Mouse (Mus musculus) testis, postnatal 14 days (tissue): Measurements from ENCODE around the gene Fbp2.

Source experiments
- DNase-seq: peaks from one replicate; pipeline ENCODE4 v3.0.0; 2021; ENCODE audit warnings: low spot score

Fbp2 gene

DNA sequence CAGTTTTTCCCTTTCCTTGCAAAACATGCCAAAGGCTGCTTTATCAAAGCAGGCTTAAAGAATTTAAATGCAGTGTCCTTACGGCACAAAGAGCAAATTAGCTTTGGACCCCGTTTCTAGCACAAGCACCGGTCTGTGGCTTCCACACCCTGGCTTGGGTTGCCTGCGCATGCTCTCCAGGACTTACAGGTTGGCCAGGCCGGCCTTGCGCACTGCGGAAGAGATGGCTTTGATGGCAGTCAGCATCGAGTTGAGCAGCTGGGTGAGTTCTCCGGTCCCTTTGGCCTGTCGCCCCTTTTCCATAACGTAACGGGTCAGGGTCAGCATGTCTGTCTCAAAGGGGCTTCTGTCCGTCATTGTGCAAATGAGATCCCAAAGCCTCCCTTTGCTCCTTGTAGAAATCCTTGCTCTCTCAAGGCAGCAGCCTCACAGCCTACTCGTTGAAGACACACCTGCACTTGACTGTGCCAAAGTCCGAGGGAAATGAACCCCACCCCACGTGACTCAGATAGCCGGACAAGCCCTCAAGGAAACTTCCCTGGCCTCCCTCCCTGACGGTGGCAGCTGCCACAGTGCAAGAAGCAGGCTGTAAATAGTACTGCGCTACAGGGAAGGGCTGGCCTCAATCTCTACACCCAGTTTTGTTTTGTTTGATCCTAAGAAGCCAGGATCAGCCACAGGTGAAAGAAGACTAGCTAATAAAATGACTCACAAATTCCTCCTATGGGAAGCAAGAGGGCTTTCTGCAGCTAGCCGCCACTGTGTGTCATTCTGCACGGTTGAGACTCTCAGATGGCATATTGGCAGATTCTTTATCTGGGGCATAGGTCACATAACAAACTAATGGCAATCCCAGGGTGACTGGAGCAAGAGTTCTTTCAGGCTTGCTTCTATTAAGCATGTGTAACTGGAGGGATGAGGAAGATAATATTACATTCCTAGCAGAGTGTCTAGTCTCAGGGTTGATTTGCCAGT, at the start of gene Fbp2:
Gene Fbp2, minus strand, starts transcription at position 482 of the 975 bp plus-strand sequence.
- DNase-seq, result no peak

DNA sequence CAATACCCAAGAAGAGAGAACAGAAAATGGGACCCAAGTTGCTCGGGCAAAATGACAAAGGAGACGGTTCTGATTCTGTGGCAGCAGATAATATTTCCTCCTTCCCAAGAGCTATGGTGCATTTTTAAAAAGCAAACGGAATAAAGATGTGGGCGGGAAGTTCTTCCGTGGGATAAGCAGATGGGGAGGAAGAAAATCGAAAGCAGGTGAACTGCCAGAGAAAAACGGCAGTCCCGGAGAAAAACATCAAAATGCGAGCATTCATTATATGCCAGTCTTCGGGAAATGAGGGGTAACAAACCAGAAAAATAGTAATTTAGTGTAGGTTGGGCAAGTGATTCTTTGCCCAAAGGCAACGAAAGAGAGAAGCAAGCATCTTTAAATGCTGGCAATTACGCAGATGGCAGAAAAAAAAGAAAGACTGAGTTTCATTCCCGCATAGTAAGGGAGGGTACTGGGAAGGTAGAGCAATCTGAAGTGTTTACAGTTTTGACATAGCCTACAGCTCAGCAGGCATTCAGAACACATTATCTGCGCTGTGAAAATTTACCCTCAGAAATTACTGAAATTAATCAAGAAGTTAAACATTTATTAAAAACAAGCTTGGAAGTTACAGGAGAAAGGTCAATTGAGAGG, 49.4 kb upstream of the Fbp2 start:
- DNase-seq, result no peak

DNA sequence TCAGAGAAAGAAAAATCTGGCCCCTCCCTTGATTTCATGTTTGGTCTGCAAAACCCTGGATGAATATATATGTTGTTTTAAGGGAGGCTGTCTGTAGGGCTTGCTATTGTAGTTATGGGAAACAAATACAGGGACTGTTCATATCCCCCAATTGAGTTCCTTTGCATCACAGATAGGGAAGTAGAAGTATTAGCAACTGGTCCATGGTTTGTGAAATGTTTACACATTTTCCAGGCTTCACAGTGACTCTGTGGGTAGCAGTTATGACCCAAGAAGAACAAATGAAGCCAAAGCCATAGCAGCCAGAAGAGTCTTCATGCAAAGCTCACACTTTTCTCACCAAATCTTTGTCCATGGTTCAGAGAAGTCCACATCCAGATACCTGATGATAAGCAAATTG, 42.9 kb upstream of the Fbp2 start:
- DNase-seq, result no peak

- no peak for DNase-seq
Measured at GRCm38 (mm10) chr13:62897927-62898646, 39.9 kb upstream of the Fbp2 start.

- no peak for DNase-seq
Measured at GRCm38 (mm10) chr13:62893044-62893842, 35.0 kb upstream of the Fbp2 start.

DNA sequence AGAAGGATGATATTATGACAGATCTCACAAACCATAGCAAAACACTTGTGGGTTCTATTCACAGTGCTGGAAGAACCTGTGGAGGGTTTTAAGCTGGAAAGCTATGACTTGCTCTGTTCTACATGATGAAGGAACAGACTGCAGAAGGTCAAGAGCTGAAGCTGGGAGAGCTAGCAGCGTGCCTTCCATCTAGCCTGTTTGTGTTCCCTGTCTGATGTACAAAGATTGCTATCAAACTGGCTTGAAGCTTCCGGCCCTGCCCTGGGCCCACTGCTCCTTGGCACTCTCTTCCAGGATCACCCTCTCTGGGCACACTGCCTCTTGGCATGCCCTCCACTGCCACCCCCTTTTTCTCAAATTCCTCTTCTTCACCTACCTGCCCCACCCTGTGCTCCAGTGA, 31.1 kb upstream of the Fbp2 start:
- no peak for DNase-seq

- no peak for DNase-seq
Measured at GRCm38 (mm10) chr13:62887712-62888441, 29.7 kb upstream of the Fbp2 start, which contains the start of gene Fbp1. Gene Fbp1, minus strand, starts transcription at chr13:62888282.

DNA sequence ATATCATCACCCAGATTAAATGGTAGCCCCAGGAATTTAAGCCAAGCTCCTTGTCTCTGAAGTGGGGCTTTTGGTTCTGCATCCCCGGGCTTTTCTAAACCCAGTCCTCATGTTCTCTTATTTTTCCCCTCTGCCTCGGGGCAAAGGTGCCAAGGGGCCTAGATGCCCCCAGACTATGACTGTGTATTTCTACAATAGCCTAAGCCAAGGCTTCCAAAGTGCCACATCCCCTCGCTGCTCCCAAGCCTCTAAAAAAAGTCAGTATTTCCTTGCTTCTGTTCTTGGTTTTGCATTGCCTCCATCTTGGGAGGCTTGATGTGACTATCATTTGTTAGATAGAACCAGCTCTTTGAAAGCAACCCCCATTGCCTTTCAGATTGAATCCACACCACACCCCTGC, 26.3 kb upstream of the Fbp2 start:
- DNase-seq, result no peak

GRCm38 (mm10) chr13:62883925-62884324, 25.7 kb upstream of the Fbp2 start:
- no peak for DNase-seq

DNA sequence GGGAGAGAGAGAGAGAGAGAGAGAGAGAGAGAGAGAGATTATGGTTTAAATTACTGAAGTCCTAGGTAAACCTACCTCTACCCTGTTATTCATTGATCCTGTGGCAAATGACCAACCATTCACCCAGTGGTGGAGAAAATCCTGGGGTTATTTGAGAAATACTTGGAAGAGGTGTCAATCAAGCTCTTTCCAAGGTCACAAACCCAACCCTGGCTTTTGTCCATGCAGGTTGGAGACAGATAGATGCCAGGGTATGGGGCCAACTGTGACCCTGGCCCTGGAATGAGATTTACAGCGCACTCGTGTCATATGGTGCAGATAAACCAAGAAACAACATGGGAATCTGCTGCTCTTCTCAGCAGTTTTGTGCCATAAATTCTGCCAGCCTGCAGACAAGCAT, 25.2 kb upstream of the Fbp2 start:
- DNase-seq, result no peak

GRCm38 (mm10) chr13:62882856-62883255, 24.6 kb upstream of the Fbp2 start:
- DNase-seq, result no peak

DNA sequence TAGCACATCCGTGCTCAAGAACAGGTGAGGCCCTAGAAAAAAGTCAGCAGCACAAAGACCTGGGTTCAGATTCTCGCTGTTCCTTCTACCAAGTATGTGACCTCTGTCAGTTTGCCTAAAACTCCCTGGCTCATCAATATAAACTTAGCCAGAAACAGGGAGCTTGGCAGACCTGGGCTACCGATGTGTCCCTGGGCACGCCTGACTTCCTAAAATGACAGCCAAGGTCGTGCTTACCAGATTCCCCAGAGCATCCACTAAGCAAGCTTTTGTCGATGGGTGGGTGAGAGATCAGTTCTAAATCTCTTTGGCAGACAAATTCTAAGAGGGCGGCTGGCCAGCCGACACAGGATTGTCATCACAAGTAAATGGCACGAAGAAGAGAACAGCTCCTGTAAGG, 23.1 kb upstream of the Fbp2 start:
- DNase-seq, result no peak

GRCm38 (mm10) chr13:62879831-62880615, 21.8 kb upstream of the Fbp2 start:
- no peak for DNase-seq

GRCm38 (mm10) chr13:62879411-62879810, 21.2 kb upstream of the Fbp2 start:
- DNase-seq, result no peak

DNA sequence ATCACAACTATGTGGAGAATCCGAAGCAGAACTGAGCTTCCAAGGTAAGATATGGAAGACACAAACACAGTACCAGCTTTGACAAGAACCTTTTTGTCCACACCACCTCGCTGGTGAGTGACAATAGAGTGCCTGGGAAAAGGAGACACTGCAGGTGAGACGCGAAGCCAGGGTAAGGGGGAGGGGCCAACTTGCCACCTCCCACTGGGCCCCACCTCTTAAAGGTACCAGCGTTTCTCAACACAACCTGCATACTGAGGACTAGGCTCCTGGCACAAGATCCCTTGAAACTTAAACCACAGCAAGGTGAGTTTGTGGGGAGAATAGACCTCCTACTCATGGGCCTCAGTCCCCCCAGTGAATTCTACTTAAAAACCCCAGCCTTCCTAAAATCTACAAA, 19.0 kb upstream of the Fbp2 start:
- DNase-seq, result no peak

- no peak for DNase-seq
Measured at GRCm38 (mm10) chr13:62876111-62876510, 17.9 kb upstream of the Fbp2 start.

DNA sequence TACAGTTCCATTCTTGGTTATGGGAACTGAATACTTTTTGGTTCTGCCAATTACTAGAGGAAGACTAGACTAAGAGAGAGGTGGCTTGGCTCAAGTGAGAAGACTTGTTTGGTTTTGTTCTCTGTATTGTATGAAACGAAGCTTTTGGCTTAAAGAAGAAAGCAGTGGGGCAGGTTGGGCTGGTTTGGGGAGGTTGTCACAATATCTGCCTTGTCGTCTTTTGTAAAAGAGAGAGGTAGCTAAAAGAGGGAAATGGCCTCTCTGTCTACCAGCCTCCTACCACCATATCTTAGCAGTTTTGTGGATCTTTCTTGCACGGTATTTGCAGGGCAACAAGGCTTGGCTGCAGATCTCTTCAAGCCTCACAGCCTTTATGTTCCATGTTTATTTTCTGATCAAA, 14.0 kb upstream of the Fbp2 start:
- no peak for DNase-seq

DNA sequence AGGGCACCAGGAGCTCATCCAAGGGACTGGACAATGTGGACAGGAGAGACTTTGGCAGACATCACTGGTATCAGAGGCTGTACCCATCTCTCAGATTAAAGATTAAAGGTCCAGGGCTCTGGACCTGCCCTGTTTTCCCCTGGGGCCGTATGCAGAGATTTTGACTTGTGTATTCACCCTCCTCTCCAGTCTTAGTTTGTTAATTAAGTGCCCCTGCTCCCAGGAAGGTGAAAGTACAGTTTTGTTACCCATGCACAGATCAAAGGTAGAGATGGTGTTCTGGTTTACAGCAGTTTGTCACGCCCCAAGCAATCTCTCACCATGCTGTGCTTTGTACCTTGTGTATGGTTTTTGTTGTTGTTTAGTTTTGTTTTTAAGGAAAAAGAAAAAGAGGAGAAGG, 12.4 kb upstream of the Fbp2 start:
- DNase-seq, result no peak

DNA sequence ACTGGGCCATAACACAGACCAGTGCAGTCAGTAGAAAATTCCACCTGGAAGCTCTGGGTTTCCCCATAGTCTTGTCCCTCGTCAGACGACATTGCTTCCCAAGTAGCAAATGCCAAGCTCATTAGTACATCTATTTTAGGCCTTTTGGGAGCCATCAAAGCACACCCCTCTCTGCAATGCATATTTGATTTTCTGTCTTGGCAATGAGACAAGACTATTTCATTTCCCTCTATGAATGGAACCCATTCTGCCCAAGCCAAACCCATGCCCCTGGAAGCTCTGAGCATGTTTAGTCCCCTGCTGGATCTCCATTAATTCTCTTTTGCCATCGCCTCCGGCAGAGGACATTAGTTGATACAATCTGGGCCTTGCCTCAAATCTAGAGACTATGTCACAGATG, 8.6 kb upstream of the Fbp2 start:
- DNase-seq, result no peak

DNA sequence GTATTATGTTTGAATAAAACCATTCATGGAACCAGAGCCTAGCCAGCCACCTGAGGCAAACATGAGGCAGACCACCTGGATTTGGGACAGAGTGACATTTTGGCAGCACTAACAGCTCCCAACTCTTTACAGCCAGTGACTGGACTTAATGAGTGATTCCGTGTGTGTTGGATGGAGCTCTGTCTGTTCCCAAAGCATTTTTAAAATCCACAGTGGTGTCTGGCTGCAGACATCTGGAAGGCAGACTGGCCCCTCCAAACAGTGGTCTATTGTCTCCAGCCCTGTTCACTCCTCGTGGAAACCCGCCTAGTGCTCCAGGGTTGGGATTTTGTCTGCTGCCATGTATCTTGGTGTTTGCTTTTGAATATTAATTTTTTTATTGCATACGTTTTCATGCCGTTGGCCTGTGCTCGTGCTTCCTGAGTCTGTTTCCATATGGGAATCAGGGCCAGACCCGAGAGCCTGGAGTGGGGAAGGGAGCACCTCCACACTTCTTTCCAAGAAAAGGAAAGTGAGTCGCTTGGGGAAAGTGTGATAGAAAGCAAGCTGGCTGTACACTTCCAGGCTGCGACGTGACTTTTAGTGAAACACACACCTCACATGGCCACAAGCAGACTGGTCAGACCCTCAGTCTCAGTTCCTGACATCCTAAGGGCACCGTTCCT, 7.6 kb upstream of the Fbp2 start:
- no peak for DNase-seq
